Mouse (Mus musculus) hindbrain, postnatal 0 days (tissue): ENCODE results near the gene Vcl. TPM values are rescaled to one million over a fixed set of nuclear protein-coding genes. Genes with fewer than 3 reads are reported as not detected.
A peak's percentile ranks its signal among the peaks of the same experiment; 100 is the strongest.

Experiments used
- ATAC-seq: fragments of 200-750 bp; cut with Nextera tagmentation; 2 replicates; pipeline ENCODE4 v1.8.0; 2017; ENCODE audit warnings: mild to moderate bottlenecking, moderate TSS enrichment, moderate library complexity
- DNase-seq: peaks from one replicate; pipeline ENCODE4 v3.0.0-alpha.2; 2015; ENCODE audit warnings: low spot score
- H3K27ac ChIP-seq: fragments of 300-500 bp; sonication (generic); 2 replicates; pipeline ENCODE4 v1.5.1; 2014; ENCODE audit warnings: mild to moderate bottlenecking
- H3K27me3 ChIP-seq: fragments of 300-500 bp; sonication (generic); 2 replicates; pipeline ENCODE4 v1.6.1; 2014; ENCODE audit warnings: low read length, mixed read lengths; ENCODE audit not compliant: insufficient read depth
- H3K36me3 ChIP-seq: fragments of 300-500 bp; sonication (generic); 2 replicates; pipeline ENCODE4 v1.6.1; 2014; ENCODE audit warnings: low read length, mixed read lengths; ENCODE audit not compliant: insufficient read depth
- H3K4me1 ChIP-seq: fragments of 300-500 bp; sonication (generic); 2 replicates; pipeline ENCODE4 v1.6.1; 2014; ENCODE audit warnings: antibody characterized with exemption, low read length, mixed read lengths; ENCODE audit not compliant: insufficient read depth
- H3K4me2 ChIP-seq: fragments of 300-500 bp; sonication (generic); 2 replicates; pipeline ENCODE4 v1.6.1; 2014; ENCODE audit warnings: low read depth, mild to moderate bottlenecking, low read length, moderate library complexity, mixed read lengths
- H3K4me3 ChIP-seq: fragments of 300-500 bp; sonication (generic); 2 replicates; pipeline ENCODE4 v1.5.1; 2014; ENCODE audit warnings: low read length
- H3K9ac ChIP-seq: fragments of 300-500 bp; sonication (generic); replicated peaks from 2 replicates; pipeline ENCODE4 v1.6.1; 2014; ENCODE audit warnings: mild to moderate bottlenecking, low read length, moderate library complexity, mixed read lengths
- H3K9me3 ChIP-seq: fragments of 300-500 bp; sonication (generic); 2 replicates; pipeline ENCODE4 v1.6.1; 2016; ENCODE audit warnings: low read length, mixed read lengths
- CTCF ChIP-seq: IDR thresholded peaks from 2 replicates; pipeline ENCODE4 v1.5.1; 2016; ENCODE audit warnings: antibody characterized with exemption, control low read depth, low read depth
- WGBS: fragments of 180-500 bp; shearing (Covaris S2); extraction: QIAGEN DNeasy Blood & Tissue Kit; methylation state at CpG from one replicate; pipeline ENCODE4 v1.1.7; 2014; 5-methylcytosine and 5-hydroxymethylcytosine counted together
- polyA plus RNA-seq: library from polyadenylated mRNA; unstranded; fragments of >200 nt; fragmentation: Nextera tagmentation; extraction: Ambion mirVana; gene quantifications from 2 replicates; pipeline ENCODE4 v1.2.1, GENCODE M21; 2015
- total RNA-seq: library from RNA; depleted of rRNA; stranded (reverse); fragments of >200 nt; gene quantifications from 2 replicates; pipeline ENCODE4 v1.2.3, GENCODE M21; 2014

The Vcl gene
- total and polyA plus RNA-seq, 2 experiments from 2014 or later: 10.4 to 24.3 TPM

- ATAC-seq (no peak), DNase-seq (peak; percentile 38)
- H3K9ac ChIP-seq: no peak overlapping the region
Observed at GRCm38 (mm10) chr14:21048879-21049278, 119.7 kb downstream of the Vcl start.

GRCm38 (mm10) chr14:21050734-21051133 is 121.5 kb downstream of the Vcl start:
- H3K4me1 ChIP-seq: no peaks in the 10 kb centered on the region
- peak; percentile 65 for TF ChIP-seq CTCF
- ATAC-seq: no peak
- 78% methylated on average over 3 of the region's 3 CpGs for WGBS
- H3K27me3 ChIP-seq: no peaks in the 10 kb centered on the region
- H3K27ac ChIP-seq: no peak overlapping the region
- H3K4me3 ChIP-seq: no peak overlapping the region
- no peaks in the 10 kb centered on the region for H3K9me3 ChIP-seq
- no peaks in the 10 kb centered on the region for H3K36me3 ChIP-seq
- DNase-seq: peak; percentile 43
- H3K9ac ChIP-seq: no peak overlapping the region
- H3K4me2 ChIP-seq: peak overlapping the region; percentile 71; the same call in 1 of the 2 replicates

More at GRCm38 (mm10) chr14:21048879-21049278, 119.7 kb downstream of the Vcl start:
- no peak overlapping the region for H3K4me2 ChIP-seq
- H3K9me3 ChIP-seq: no peaks in the 10 kb centered on the region
- H3K4me1 ChIP-seq: no peaks in the 10 kb centered on the region
- no peak overlapping the region for H3K27ac ChIP-seq
- peak; percentile 61 for TF ChIP-seq CTCF
- H3K4me3 ChIP-seq: no peak overlapping the region
- H3K27me3 ChIP-seq: no peaks in the 10 kb centered on the region
- no peaks in the 10 kb centered on the region for H3K36me3 ChIP-seq

- DNase-seq (no peak), ATAC-seq (peak; percentile 1; the same call in 1 of the 2 replicates)
- TF ChIP-seq CTCF: no peak
- H3K27ac ChIP-seq: peak overlapping the region; percentile 91
- peak overlapping the region; percentile 90 for H3K9ac ChIP-seq
- H3K9me3 ChIP-seq: no peaks in the 10 kb centered on the region
- peak overlapping the region; percentile 96 for H3K4me3 ChIP-seq
- no peaks in the 10 kb centered on the region for H3K27me3 ChIP-seq
- WGBS: 9% methylated on average over 28 of the region's 28 CpGs
- peak overlapping the region; percentile 71 for H3K4me2 ChIP-seq
- H3K4me1 ChIP-seq: no peaks in the 10 kb centered on the region
- no peaks in the 10 kb centered on the region for H3K36me3 ChIP-seq
Observed at GRCm38 (mm10) chr14:21051380-21052111, 122.3 kb downstream of the Vcl start.

GRCm38 (mm10) chr14:21052112-21052780 is 123.0 kb downstream of the Vcl start, which contains the start of the genes Ap3m1 and Adk:
Gene Ap3m1 (minus strand): TSS chr14:21052508.
Gene Adk (plus strand): TSS chr14:21052574.
- peak within 1 kb of the TSS; percentile 96 for H3K4me3 ChIP-seq
- H3K9ac ChIP-seq: peak within 1 kb of the TSS; percentile 90
- peak; percentile 96 for DNase-seq
- H3K27me3 ChIP-seq: no peaks in the 10 kb centered on the region
- no peaks in the 10 kb centered on the region for H3K36me3 ChIP-seq
- no peaks in the 10 kb centered on the region for H3K4me1 ChIP-seq
- peak within 1 kb of the TSS; percentile 91 for H3K27ac ChIP-seq
- under 1% methylated on average over 48 of the region's 48 CpGs for WGBS
- ATAC-seq: peak; percentile 98
- no peak for TF ChIP-seq CTCF
- H3K4me2 ChIP-seq: peak within 1 kb of the TSS; percentile 71
- no peaks in the 10 kb centered on the region for H3K9me3 ChIP-seq

- Histone ChIP-seq H3K9me3 (no peaks in the 10 kb centered on the region), H3K4me2 (peak overlapping the region; percentile 71), H3K9ac (peak overlapping the region; percentile 90), H3K36me3 (no peaks in the 10 kb centered on the region), H3K27ac (peak overlapping the region; percentile 91; the same call in 1 of the 2 replicates), H3K4me3 (peak overlapping the region; percentile 96), H3K27me3 (no peaks in the 10 kb centered on the region), H3K4me1 (no peaks in the 10 kb centered on the region)
- DNase-seq (peak; percentile 85), ATAC-seq (peak; percentile 79)
- TF ChIP-seq CTCF: peak; percentile 53
- 0% methylated on average over 25 of the region's 25 CpGs for WGBS
Observed at GRCm38 (mm10) chr14:21052781-21053130, 123.6 kb downstream of the Vcl start.

- Histone ChIP-seq H3K4me3 (peak overlapping the region; percentile 96), H3K9me3 (no peaks in the 10 kb centered on the region), H3K36me3 (no peaks in the 10 kb centered on the region), H3K4me1 (no peaks in the 10 kb centered on the region), H3K27me3 (no peaks in the 10 kb centered on the region), H3K4me2 (peak overlapping the region; percentile 71), H3K9ac (no peak overlapping the region; the same call in 1 of the 2 replicates), H3K27ac (no peak overlapping the region)
- TF ChIP-seq CTCF: no peak
- no peak for DNase-seq
- WGBS: 11% methylated on average over 8 of the region's 8 CpGs
- ATAC-seq: no peak
Observed at GRCm38 (mm10) chr14:21053151-21053550, 124.0 kb downstream of the Vcl start.
